Mouse (Mus musculus): Measurements from ENCODE around the gene Pcnt.

GRCm38 (mm10) chr10:76489205-76489604 is 46.6 kb upstream of the Pcnt start:
- TF ChIP-seq TAL1 (IDR thresholded peaks at IDR 0.05; ENCODE audit: low read length): no peak
- TF ChIP-seq GATA1 (IDR thresholded peaks at IDR 0.05; ENCODE audit: low read length): no peak

Measured in erythroblast, embryonic 14.5 days (primary cell).